Mouse (Mus musculus): ENCODE results near the gene Isoc2b. TPM values are rescaled to one million over a fixed set of nuclear protein-coding genes. Genes with fewer than 3 reads are reported as not detected.

Gene Isoc2b
- polyA plus RNA-seq, 1 experiment from 2014 or later: 3.2 TPM

GRCm38 (mm10) chr7:4877226-4877625, 7.2 kb upstream of the Isoc2b start:
- Histone ChIP-seq H3K27ac (ENCODE audit: low read length) (no peak overlapping the region), H3K36me3 (ENCODE audit: control insufficient read depth, insufficient read depth) (no peaks in the 10 kb centered on the region), H3K4me1 (replicated peaks; ENCODE audit: control insufficient read depth, insufficient read depth, low read length) (peaks cover 12% of the 10 kb centered on the region), H3K4me3 (replicated peaks; ENCODE audit: low read length) (peak overlapping the region; percentile 51), H3K9me3 (ENCODE audit: control insufficient read depth, low read length) (no peaks in the 10 kb centered on the region), H3K4me2 (ENCODE audit: low read length) (peak overlapping the region; percentile 68), H3K9ac (replicated peaks; ENCODE audit: low read depth, low read length) (peak overlapping the region; percentile 46), H3K27me3 (replicated peaks; ENCODE audit: control insufficient read depth, insufficient read depth, low read length) (no peaks in the 10 kb centered on the region)
- no peak; the same call in 1 of the 2 replicates for ATAC-seq
- WGBS: 5% methylated on average over 11 of the region's 11 CpGs

- H3K9ac ChIP-seq (replicated peaks; ENCODE audit: low read depth, low read length): peak within 1 kb of the TSS; percentile 46
- H3K4me1 ChIP-seq (replicated peaks; ENCODE audit: control insufficient read depth, insufficient read depth, low read length): peaks cover 12% of the 10 kb centered on the region
- under 1% methylated on average over 22 of the region's 22 CpGs for WGBS
- H3K4me2 ChIP-seq (ENCODE audit: low read length): peak within 1 kb of the TSS; percentile 68
- peak; percentile 100 for ATAC-seq
- H3K4me3 ChIP-seq (replicated peaks; ENCODE audit: low read length): peak within 1 kb of the TSS; percentile 51
- no peak within 1 kb of the TSS for H3K27ac ChIP-seq (ENCODE audit: low read length)
- H3K27me3 ChIP-seq (replicated peaks; ENCODE audit: control insufficient read depth, insufficient read depth, low read length): no peaks in the 10 kb centered on the region
- no peaks in the 10 kb centered on the region for H3K9me3 ChIP-seq (ENCODE audit: control insufficient read depth, low read length)
- no peaks in the 10 kb centered on the region for H3K36me3 ChIP-seq (ENCODE audit: control insufficient read depth, insufficient read depth)
These were observed 6.7 kb upstream of the Isoc2b start, which contains the start of gene Isoc2a for GRCm38 (mm10) chr7:4876753-4877221. TSS of gene Isoc2a (plus strand) at chr7:4877153.

- no peaks in the 10 kb centered on the region for H3K27me3 ChIP-seq (replicated peaks; ENCODE audit: control insufficient read depth, insufficient read depth, low read length)
- peak overlapping the region; percentile 80 for H3K4me3 ChIP-seq (replicated peaks; ENCODE audit: low read length)
- WGBS: 17% methylated on average over 10 of the region's 10 CpGs
- peak overlapping the region; percentile 79 for H3K9ac ChIP-seq (replicated peaks; ENCODE audit: low read depth, low read length)
- H3K27ac ChIP-seq (ENCODE audit: low read length): peak overlapping the region; percentile 74; the same call in 1 of the 2 replicates
- peak overlapping the region; percentile 76 for H3K4me2 ChIP-seq (ENCODE audit: low read length)
- no peak for ATAC-seq
- H3K9me3 ChIP-seq (ENCODE audit: control insufficient read depth, low read length): no peaks in the 10 kb centered on the region
- H3K4me1 ChIP-seq (replicated peaks; ENCODE audit: control insufficient read depth, insufficient read depth, low read length): peaks cover 14% of the 10 kb centered on the region
- no peaks in the 10 kb centered on the region for H3K36me3 ChIP-seq (ENCODE audit: control insufficient read depth, insufficient read depth)
These were observed 3.4 kb downstream of the Isoc2b start for GRCm38 (mm10) chr7:4866631-4867180.

GRCm38 (mm10) chr7:4865579-4866493, 4.2 kb downstream of the Isoc2b start:
- peak; percentile 100 for ATAC-seq
- Histone ChIP-seq H3K27me3 (replicated peaks; ENCODE audit: control insufficient read depth, insufficient read depth, low read length) (no peaks in the 10 kb centered on the region), H3K4me3 (replicated peaks; ENCODE audit: low read length) (peak overlapping the region; percentile 80), H3K9me3 (ENCODE audit: control insufficient read depth, low read length) (no peaks in the 10 kb centered on the region), H3K27ac (ENCODE audit: low read length) (peak overlapping the region; percentile 74), H3K4me1 (replicated peaks; ENCODE audit: control insufficient read depth, insufficient read depth, low read length) (peaks cover 14% of the 10 kb centered on the region), H3K9ac (replicated peaks; ENCODE audit: low read depth, low read length) (peak overlapping the region; percentile 79), H3K4me2 (ENCODE audit: low read length) (peak overlapping the region; percentile 78), H3K36me3 (ENCODE audit: control insufficient read depth, insufficient read depth) (no peaks in the 10 kb centered on the region)
- WGBS: 3% methylated on average over 40 of the region's 40 CpGs

GRCm38 (mm10) chr7:4865090-4865489, 5.0 kb downstream of the Isoc2b start:
- Histone ChIP-seq H3K4me2 (ENCODE audit: low read length) (no peak overlapping the region; the same call in 1 of the 2 replicates), H3K4me1 (replicated peaks; ENCODE audit: control insufficient read depth, insufficient read depth, low read length) (peaks cover 14% of the 10 kb centered on the region), H3K9me3 (ENCODE audit: control insufficient read depth, low read length) (no peaks in the 10 kb centered on the region), H3K27ac (ENCODE audit: low read length) (peak overlapping the region; percentile 49; the same call in 1 of the 2 replicates), H3K4me3 (replicated peaks; ENCODE audit: low read length) (peak overlapping the region; percentile 80), H3K9ac (replicated peaks; ENCODE audit: low read depth, low read length) (no peak overlapping the region; the same call in 1 of the 2 replicates), H3K27me3 (replicated peaks; ENCODE audit: control insufficient read depth, insufficient read depth, low read length) (no peaks in the 10 kb centered on the region), H3K36me3 (ENCODE audit: control insufficient read depth, insufficient read depth) (no peaks in the 10 kb centered on the region)
- 55% methylated on average over 5 of the region's 5 CpGs for WGBS
- ATAC-seq: 0 out of 2 replicates have a peak, but pooled peaks have one; percentile 16

- 81% methylated on average over 5 of the region's 5 CpGs for WGBS
- no peak for ATAC-seq
- H3K4me3 ChIP-seq (replicated peaks; ENCODE audit: low read length): no peak overlapping the region
- H3K9ac ChIP-seq (replicated peaks; ENCODE audit: low read depth, low read length): no peak overlapping the region
- no peaks in the 10 kb centered on the region for H3K36me3 ChIP-seq (ENCODE audit: control insufficient read depth, insufficient read depth)
- no peak overlapping the region for H3K4me2 ChIP-seq (ENCODE audit: low read length)
- no peak overlapping the region for H3K27ac ChIP-seq (ENCODE audit: low read length)
- no peaks in the 10 kb centered on the region for H3K9me3 ChIP-seq (ENCODE audit: control insufficient read depth, low read length)
- H3K4me1 ChIP-seq (replicated peaks; ENCODE audit: control insufficient read depth, insufficient read depth, low read length): peaks cover 14% of the 10 kb centered on the region
- no peaks in the 10 kb centered on the region for H3K27me3 ChIP-seq (replicated peaks; ENCODE audit: control insufficient read depth, insufficient read depth, low read length)
These were observed 5.8 kb downstream of the Isoc2b start for GRCm38 (mm10) chr7:4864130-4864845.

- peaks cover 14% of the 10 kb centered on the region for H3K4me1 ChIP-seq (replicated peaks; ENCODE audit: control insufficient read depth, insufficient read depth, low read length)
- no peaks in the 10 kb centered on the region for H3K36me3 ChIP-seq (ENCODE audit: control insufficient read depth, insufficient read depth)
- H3K9me3 ChIP-seq (ENCODE audit: control insufficient read depth, low read length): no peaks in the 10 kb centered on the region
- no peak for ATAC-seq
- H3K9ac ChIP-seq (replicated peaks; ENCODE audit: low read depth, low read length): no peak overlapping the region
- H3K27me3 ChIP-seq (replicated peaks; ENCODE audit: control insufficient read depth, insufficient read depth, low read length): no peaks in the 10 kb centered on the region
- no peak overlapping the region for H3K4me3 ChIP-seq (replicated peaks; ENCODE audit: low read length)
- H3K27ac ChIP-seq (ENCODE audit: low read length): no peak overlapping the region
- 79% methylated on average over 7 of the region's 7 CpGs for WGBS
- H3K4me2 ChIP-seq (ENCODE audit: low read length): no peak overlapping the region
These were observed 6.4 kb downstream of the Isoc2b start for GRCm38 (mm10) chr7:4863541-4864080.

- 42% methylated on average over 1 of the region's 1 CpGs for WGBS
- H3K36me3 ChIP-seq (ENCODE audit: control insufficient read depth, insufficient read depth): no peaks in the 10 kb centered on the region
- no peak overlapping the region for H3K27ac ChIP-seq (ENCODE audit: low read length)
- H3K4me1 ChIP-seq (replicated peaks; ENCODE audit: control insufficient read depth, insufficient read depth, low read length): peaks cover 14% of the 10 kb centered on the region
- H3K4me3 ChIP-seq (replicated peaks; ENCODE audit: low read length): no peak overlapping the region
- no peak overlapping the region for H3K4me2 ChIP-seq (ENCODE audit: low read length)
- no peaks in the 10 kb centered on the region for H3K9me3 ChIP-seq (ENCODE audit: control insufficient read depth, low read length)
- no peaks in the 10 kb centered on the region for H3K27me3 ChIP-seq (replicated peaks; ENCODE audit: control insufficient read depth, insufficient read depth, low read length)
- no peak for ATAC-seq
- H3K9ac ChIP-seq (replicated peaks; ENCODE audit: low read depth, low read length): no peak overlapping the region
These were observed 7.0 kb downstream of the Isoc2b start for GRCm38 (mm10) chr7:4863041-4863440.
